Mouse (Mus musculus) cerebellum, adult 9-10 months (tissue): ENCODE results near the gene Nlrp10.

Source experiments
- DNase-seq: peaks from one replicate; pipeline ENCODE4 v3.0.0; 2022

Nlrp10 gene

GRCm38 (mm10) chr7:108884906-108885305, 45.1 kb downstream of the Nlrp10 start, which contains the start of gene Olfr518:
Gene Olfr518 (minus strand): TSS chr7:108885006.
- DNase-seq = no peak

- DNase-seq = no peak
These were observed 57.7 kb downstream of the Nlrp10 start, which contains the start of gene Olfr517 for GRCm38 (mm10) chr7:108872279-108872678. Gene Olfr517 (minus strand): TSS chr7:108872379.
